Mouse (Mus musculus): ENCODE data around the gene Mical2.

- no peak for TF ChIP-seq CTCF (IDR thresholded peaks at IDR 0.05; ENCODE audit: extremely low read depth, insufficient read length, insufficient replicate concordance, low read depth, low read length)
- no peak for TF ChIP-seq POLR2A (IDR thresholded peaks at IDR 0.05; ENCODE audit: low read depth, low read length)
Observed at GRCm38 (mm10) chr7:112324577-112324976, 98.9 kb downstream of the Mical2 start.
